Mouse (Mus musculus): Measurements from ENCODE around the gene C2cd4d. TPM values are rescaled to one million over a fixed set of nuclear protein-coding genes. Genes with fewer than 3 reads are reported as not detected.

The C2cd4d gene
- polyA plus RNA-seq, 1 experiment: 0.61 TPM

GRCm38 (mm10) chr3:94373597-94374011 is 11.4 kb downstream of the C2cd4d start:
- no peak overlapping the region for H3K4me3 ChIP-seq (ENCODE audit: insufficient read depth, low read length)
- TF ChIP-seq CTCF (IDR thresholded peaks at IDR 0.05; ENCODE audit: extremely low read depth, insufficient read depth, low read length) (no peak), POLR2A (IDR thresholded peaks at IDR 0.05; ENCODE audit: extremely low read depth, insufficient read depth, low read length) (no peak)
- 0 out of 2 replicates have a peak, but pooled peaks cover 1% of the 10 kb centered on the region for H3K4me1 ChIP-seq (ENCODE audit: control insufficient read depth, insufficient read depth, low read length)
- H3K27ac ChIP-seq (ENCODE audit: insufficient read depth, low read length): no peak overlapping the region

DNA sequence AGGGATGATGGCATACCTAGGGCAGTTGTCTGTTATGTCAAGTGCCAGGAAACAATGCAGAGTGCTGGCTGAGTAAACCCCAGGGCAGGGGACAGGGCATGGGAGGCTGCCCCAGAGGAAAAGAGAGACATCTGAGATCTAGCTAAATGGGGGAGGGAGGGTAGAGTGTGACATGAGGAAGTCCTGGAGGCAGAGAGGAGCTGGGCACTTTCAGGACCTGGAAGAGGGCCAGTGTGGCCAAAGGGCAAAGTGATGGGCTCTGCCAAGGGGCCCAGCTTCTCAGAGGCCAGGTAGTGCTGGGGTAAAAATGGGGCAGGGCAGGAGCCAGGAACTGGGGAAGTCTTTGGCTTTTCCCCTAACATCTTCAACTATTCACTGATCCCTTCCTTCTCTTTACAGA is 12.4 kb downstream of the C2cd4d start:
- no peak for TF ChIP-seq CTCF (IDR thresholded peaks at IDR 0.05; ENCODE audit: extremely low read depth, insufficient read depth, low read length)
- TF ChIP-seq POLR2A (IDR thresholded peaks at IDR 0.05; ENCODE audit: extremely low read depth, insufficient read depth, low read length): no peak

GRCm38 (mm10) chr3:94375146-94375545 is 12.9 kb downstream of the C2cd4d start:
- no peak overlapping the region for H3K4me3 ChIP-seq (ENCODE audit: insufficient read depth, low read length)
- H3K27ac ChIP-seq (ENCODE audit: insufficient read depth, low read length): no peak overlapping the region
- TF ChIP-seq CTCF (IDR thresholded peaks at IDR 0.05; ENCODE audit: extremely low read depth, insufficient read depth, low read length) (no peak), POLR2A (IDR thresholded peaks at IDR 0.05; ENCODE audit: extremely low read depth, insufficient read depth, low read length) (no peak)
- H3K4me1 ChIP-seq (ENCODE audit: control insufficient read depth, insufficient read depth, low read length): 0 out of 2 replicates have a peak, but pooled peaks cover 1% of the 10 kb centered on the region

More for the DNA sequence above, 12.4 kb downstream of the C2cd4d start:
- no peak overlapping the region for H3K27ac ChIP-seq (ENCODE audit: insufficient read depth, low read length)
- H3K4me1 ChIP-seq (ENCODE audit: control insufficient read depth, insufficient read depth, low read length): 0 out of 2 replicates have a peak, but pooled peaks cover 1% of the 10 kb centered on the region
- H3K4me3 ChIP-seq (ENCODE audit: insufficient read depth, low read length): no peak overlapping the region

DNA sequence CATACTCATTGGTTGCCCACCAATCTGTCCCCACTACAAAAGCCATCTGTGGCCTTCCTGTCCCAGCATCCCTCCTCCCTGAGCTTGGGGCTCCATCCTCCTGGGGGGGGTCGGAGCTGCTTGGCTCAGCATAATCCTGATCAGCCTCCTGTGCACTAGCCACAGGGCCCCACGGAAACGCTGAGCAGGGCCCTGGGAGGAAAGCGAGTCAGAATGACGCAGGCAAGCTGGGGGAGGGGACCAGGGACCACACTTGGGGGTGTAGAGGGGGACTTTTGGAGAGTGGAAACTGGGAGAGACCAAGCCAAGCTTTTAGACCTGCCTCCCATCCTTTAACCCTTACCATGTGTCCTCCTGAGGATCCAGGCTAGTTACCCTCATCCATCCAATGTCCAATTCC is 13.6 kb downstream of the C2cd4d start:
- Histone ChIP-seq H3K27ac (ENCODE audit: insufficient read depth, low read length) (no peak overlapping the region), H3K4me3 (ENCODE audit: insufficient read depth, low read length) (no peak overlapping the region), H3K4me1 (ENCODE audit: control insufficient read depth, insufficient read depth, low read length) (0 out of 2 replicates have a peak, but pooled peaks cover 1% of the 10 kb centered on the region)
- no peak for TF ChIP-seq POLR2A (IDR thresholded peaks at IDR 0.05; ENCODE audit: extremely low read depth, insufficient read depth, low read length)
- TF ChIP-seq CTCF (IDR thresholded peaks at IDR 0.05; ENCODE audit: extremely low read depth, insufficient read depth, low read length): no peak

- no peak for TF ChIP-seq POLR2A (IDR thresholded peaks at IDR 0.05; ENCODE audit: extremely low read depth, insufficient read depth, low read length)
- no peak for TF ChIP-seq CTCF (IDR thresholded peaks at IDR 0.05; ENCODE audit: extremely low read depth, insufficient read depth, low read length)
- Histone ChIP-seq H3K4me1 (ENCODE audit: control insufficient read depth, insufficient read depth, low read length) (0 out of 2 replicates have a peak, but pooled peaks cover 1% of the 10 kb centered on the region), H3K27ac (ENCODE audit: insufficient read depth, low read length) (no peak overlapping the region), H3K4me3 (ENCODE audit: insufficient read depth, low read length) (no peak overlapping the region)
Observed at GRCm38 (mm10) chr3:94377028-94377923, 15.0 kb downstream of the C2cd4d start.

DNA sequence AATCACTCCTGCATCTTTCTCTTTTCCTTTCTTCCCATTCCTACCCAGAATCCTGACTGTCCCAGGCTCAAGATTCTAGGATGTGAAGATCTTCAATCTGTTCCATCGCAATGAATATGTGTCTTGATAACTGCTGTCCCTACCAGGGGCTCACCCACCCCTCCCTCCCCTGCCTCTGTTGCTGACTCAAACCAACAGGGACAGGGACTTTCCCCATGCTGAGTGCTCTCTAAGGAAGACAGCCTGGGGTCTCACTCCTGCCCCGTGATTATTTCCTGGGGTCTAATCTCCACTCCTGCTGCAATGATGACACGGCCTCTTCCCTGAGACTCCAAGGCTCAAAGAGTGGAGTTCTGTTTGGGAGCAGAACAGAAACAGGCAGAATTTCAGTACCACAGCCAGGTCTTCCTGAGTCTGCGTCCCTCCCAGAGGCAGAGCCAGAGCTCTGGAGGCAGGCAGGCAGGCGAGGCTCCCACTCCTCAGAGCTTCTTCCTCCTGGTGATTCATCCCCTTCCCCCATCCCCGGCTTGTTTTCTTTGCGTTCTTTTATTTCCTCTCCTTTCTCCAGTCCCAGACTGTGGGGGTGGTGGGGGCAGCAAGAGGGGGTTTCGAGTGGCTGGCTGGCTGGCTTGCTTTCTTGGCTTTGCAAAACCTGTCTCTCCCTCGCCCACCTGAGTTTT is 17.7 kb downstream of the C2cd4d start:
- TF ChIP-seq CTCF (IDR thresholded peaks at IDR 0.05; ENCODE audit: extremely low read depth, insufficient read depth, low read length) (no peak), POLR2A (IDR thresholded peaks at IDR 0.05; ENCODE audit: extremely low read depth, insufficient read depth, low read length) (no peak)
- H3K4me3 ChIP-seq (ENCODE audit: insufficient read depth, low read length): no peak overlapping the region
- no peaks in the 10 kb centered on the region for H3K4me1 ChIP-seq (ENCODE audit: control insufficient read depth, insufficient read depth, low read length)
- H3K27ac ChIP-seq (ENCODE audit: insufficient read depth, low read length): no peak overlapping the region

- Histone ChIP-seq H3K4me3 (ENCODE audit: insufficient read depth, low read length) (no peak overlapping the region), H3K4me1 (ENCODE audit: control insufficient read depth, insufficient read depth, low read length) (no peaks in the 10 kb centered on the region), H3K27ac (ENCODE audit: insufficient read depth, low read length) (no peak overlapping the region)
- TF ChIP-seq CTCF (IDR thresholded peaks at IDR 0.05; ENCODE audit: extremely low read depth, insufficient read depth, low read length) (no peak), POLR2A (IDR thresholded peaks at IDR 0.05; ENCODE audit: extremely low read depth, insufficient read depth, low read length) (no peak)
Observed at GRCm38 (mm10) chr3:94382308-94382707, 20.1 kb downstream of the C2cd4d start.

GRCm38 (mm10) chr3:94383476-94383875 is 21.2 kb downstream of the C2cd4d start:
- TF ChIP-seq POLR2A (IDR thresholded peaks at IDR 0.05; ENCODE audit: extremely low read depth, insufficient read depth, low read length) (no peak), CTCF (IDR thresholded peaks at IDR 0.05; ENCODE audit: extremely low read depth, insufficient read depth, low read length) (no peak)
- Histone ChIP-seq H3K4me3 (ENCODE audit: insufficient read depth, low read length) (no peak overlapping the region), H3K27ac (ENCODE audit: insufficient read depth, low read length) (no peak overlapping the region), H3K4me1 (ENCODE audit: control insufficient read depth, insufficient read depth, low read length) (no peaks in the 10 kb centered on the region)

DNA sequence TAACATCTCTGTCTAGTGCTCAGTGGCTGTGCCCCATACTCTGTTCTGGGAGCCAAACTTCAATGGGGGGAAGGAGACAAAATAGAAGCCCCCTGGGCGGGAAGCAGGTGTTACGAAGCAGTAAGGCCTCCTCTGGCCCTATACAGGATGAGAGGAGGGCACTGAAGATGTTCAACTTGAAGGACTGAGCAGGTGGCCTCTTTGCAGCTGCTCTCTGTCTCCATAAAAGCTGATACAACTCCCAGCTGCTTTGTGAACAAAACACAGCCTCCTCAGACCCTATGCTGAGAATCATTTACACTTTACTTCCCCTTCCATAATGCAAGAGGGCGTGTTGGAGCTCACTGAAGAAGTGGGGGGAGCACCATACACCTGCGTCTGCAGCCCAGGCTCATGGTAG is 24.4 kb downstream of the C2cd4d start:
- no peaks in the 10 kb centered on the region for H3K4me1 ChIP-seq (ENCODE audit: control insufficient read depth, insufficient read depth, low read length)
- no peak for TF ChIP-seq POLR2A (IDR thresholded peaks at IDR 0.05; ENCODE audit: extremely low read depth, insufficient read depth, low read length)
- no peak for TF ChIP-seq CTCF (IDR thresholded peaks at IDR 0.05; ENCODE audit: extremely low read depth, insufficient read depth, low read length)
- no peak overlapping the region for H3K27ac ChIP-seq (ENCODE audit: insufficient read depth, low read length)
- no peak overlapping the region for H3K4me3 ChIP-seq (ENCODE audit: insufficient read depth, low read length)
